Mouse (Mus musculus) right cerebral cortex, postnatal 4 days (tissue): ENCODE data around the gene Klc2.
A peak's percentile ranks its signal among the peaks of the same experiment; 100 is the strongest.
"Not testable (repeated sequence)": the region's sequence is repeated elsewhere in the genome, so short reads cannot be mapped to it uniquely, and the experiment has no call there.

Source experiments
- DNase-seq: peaks from one replicate; pipeline ENCODE4 v3.0.0-alpha.2; 2022

The Klc2 gene

GRCm38 (mm10) chr19:5118384-5118698, at the start of gene Klc2:
Gene Klc2 (minus strand): TSS chr19:5118560.
- DNase-seq = no peak

- DNase-seq = no peak
These were observed 49.1 kb upstream of the Klc2 start for GRCm38 (mm10) chr19:5167477-5167876.

GRCm38 (mm10) chr19:5164380-5164779, 46.0 kb upstream of the Klc2 start:
- peak; percentile 33 for DNase-seq

- no peak for DNase-seq
These were observed 43.6 kb upstream of the Klc2 start for GRCm38 (mm10) chr19:5161913-5162312.

GRCm38 (mm10) chr19:5152261-5152660, 33.9 kb upstream of the Klc2 start:
- no peak for DNase-seq

- no peak for DNase-seq
These were observed 33.4 kb upstream of the Klc2 start for GRCm38 (mm10) chr19:5151741-5152140.

- peak; percentile 53 for DNase-seq
These were observed 33.0 kb upstream of the Klc2 start for GRCm38 (mm10) chr19:5151331-5151730.

GRCm38 (mm10) chr19:5150358-5150757, 32.0 kb upstream of the Klc2 start:
- no peak for DNase-seq

- DNase-seq = not testable (repeated sequence)
These were observed 30.7 kb upstream of the Klc2 start for GRCm38 (mm10) chr19:5149041-5149440.

- peak; percentile 52 for DNase-seq
These were observed 21.3 kb upstream of the Klc2 start for GRCm38 (mm10) chr19:5139640-5140039.

GRCm38 (mm10) chr19:5131237-5131636, 12.9 kb upstream of the Klc2 start:
- DNase-seq = no peak

- no peak for DNase-seq
These were observed 11.4 kb upstream of the Klc2 start for GRCm38 (mm10) chr19:5129770-5130169.

GRCm38 (mm10) chr19:5124055-5124614, 5.8 kb upstream of the Klc2 start:
- no peak for DNase-seq

- DNase-seq = no peak
These were observed 4.9 kb upstream of the Klc2 start for GRCm38 (mm10) chr19:5123241-5123640.

GRCm38 (mm10) chr19:5122492-5122891, 4.1 kb upstream of the Klc2 start:
- DNase-seq = no peak

- DNase-seq = peak; percentile 94
These were observed 621 bp downstream of the Klc2 start for GRCm38 (mm10) chr19:5117494-5118383.

- no peak for DNase-seq
These were observed 4.6 kb downstream of the Klc2 start for GRCm38 (mm10) chr19:5113783-5114182.

GRCm38 (mm10) chr19:5109659-5110453, 8.5 kb downstream of the Klc2 start:
- peak; percentile 58 for DNase-seq

- no peak for DNase-seq
These were observed 9.7 kb downstream of the Klc2 start for GRCm38 (mm10) chr19:5108702-5109101.

- no peak for DNase-seq
These were observed 10.1 kb downstream of the Klc2 start for GRCm38 (mm10) chr19:5108271-5108575.

GRCm38 (mm10) chr19:5107556-5108270, 10.6 kb downstream of the Klc2 start:
- DNase-seq = no peak

- DNase-seq = peak; percentile 98
These were observed 11.6 kb downstream of the Klc2 start, which contains the start of gene Rab1b for GRCm38 (mm10) chr19:5106731-5107191. Gene Rab1b (minus strand): TSS chr19:5107072.

- no peak for DNase-seq
These were observed 12.3 kb downstream of the Klc2 start for GRCm38 (mm10) chr19:5106074-5106473.
